Mouse (Mus musculus) adrenal gland, postnatal 10 days (tissue): Measurements from ENCODE around the gene Neurog3. TPM values are rescaled to one million over a fixed set of nuclear protein-coding genes. Genes with fewer than 3 reads are reported as not detected.

Experiments
- DNase-seq: peaks from one replicate; pipeline ENCODE4 v3.0.0; 2021; ENCODE audit warnings: mixed read lengths
- total RNA-seq, 2 experiments: library from RNA; stranded (reverse); gene quantifications; 2 replicates each; pipeline ENCODE4 v1.2.3; 2021

The Neurog3 gene
- total RNA-seq, 2 experiments from 2014 or later: not detected

DNA sequence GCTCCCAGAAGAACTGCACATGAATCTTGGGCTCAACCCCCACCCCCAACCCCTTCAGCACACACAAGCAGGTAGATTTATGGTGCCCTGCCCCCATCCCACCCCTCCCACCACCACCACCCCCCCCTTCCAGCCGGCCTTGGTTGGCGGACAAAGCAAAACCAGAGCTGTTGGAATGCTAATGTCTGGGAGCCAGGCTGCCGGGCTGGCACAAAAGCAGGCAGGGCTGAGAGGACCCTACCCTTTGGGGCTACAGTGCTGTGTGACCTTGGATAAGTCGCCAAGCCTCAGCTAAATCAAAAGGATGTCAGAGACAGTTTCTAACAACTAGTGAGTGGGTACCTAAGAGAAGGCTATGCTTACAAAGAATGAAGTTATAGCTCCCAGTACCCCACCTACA is 4.3 kb downstream of the Neurog3 start:
- DNase-seq: no peak

DNA sequence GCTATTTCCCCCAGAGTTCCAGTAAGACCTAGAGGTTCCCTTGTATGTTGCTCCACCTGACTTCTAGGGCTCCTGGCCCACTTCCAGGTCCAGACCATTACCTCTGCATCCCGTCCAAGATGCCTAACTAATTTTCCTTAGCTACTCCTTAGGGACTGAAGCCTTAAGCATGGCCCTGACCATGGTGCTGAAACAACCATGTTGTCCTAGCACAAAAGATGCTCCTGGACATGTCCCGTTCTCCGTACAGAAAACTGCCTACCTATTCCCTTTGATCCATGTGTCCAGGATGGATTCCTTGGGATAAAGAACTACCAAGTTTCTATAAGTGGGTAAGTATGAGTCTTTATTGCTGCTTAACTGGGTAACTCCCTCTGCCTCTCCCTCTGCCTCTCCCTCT is 5.2 kb downstream of the Neurog3 start:
- peak; percentile 60 for DNase-seq

GRCm38 (mm10) chr10:62143820-62144219 is 10.9 kb downstream of the Neurog3 start, which contains the start of gene Fam241b:
Gene Fam241b, minus strand, starts transcription at chr10:62143920.
- no peak for DNase-seq

- DNase-seq: no peak
Measured at GRCm38 (mm10) chr10:62145957-62146356, 13.1 kb downstream of the Neurog3 start.

DNA sequence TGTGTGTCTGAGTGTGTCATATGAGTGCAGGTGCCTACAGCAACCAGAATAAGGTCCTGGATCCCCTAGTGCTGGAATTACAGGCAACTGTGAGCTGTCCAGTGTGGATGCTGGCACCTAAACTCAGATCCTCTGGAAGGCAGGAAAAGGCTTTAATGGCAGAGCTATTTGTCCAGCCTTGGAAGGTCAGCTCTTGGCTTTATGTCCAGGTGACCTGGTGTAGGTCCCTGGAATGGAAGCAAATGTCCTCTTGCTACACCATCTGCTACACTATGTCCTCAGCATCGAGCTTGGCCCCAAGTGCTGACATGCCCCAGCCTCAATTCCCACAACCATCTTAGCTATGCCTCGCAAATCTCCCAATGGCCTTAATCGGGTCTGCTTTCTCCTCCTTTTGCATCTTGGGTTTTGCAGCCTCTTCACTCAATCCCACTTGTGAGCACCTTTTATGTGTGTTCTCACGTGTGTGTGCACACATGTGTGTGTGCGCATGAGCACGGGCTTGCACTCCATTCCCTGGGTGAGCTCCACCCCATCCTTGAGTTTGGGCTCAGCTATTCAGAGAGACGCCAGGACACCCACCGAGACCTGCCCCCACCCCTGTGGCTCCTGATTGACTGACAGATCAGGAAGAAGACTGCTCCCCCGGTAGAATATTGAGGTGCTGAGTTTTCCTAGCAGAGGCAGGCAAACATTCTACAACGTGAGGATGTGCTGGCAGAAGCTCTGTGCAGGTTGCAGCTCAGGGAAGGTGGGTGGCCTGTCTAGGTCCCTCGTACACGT is 14.8 kb downstream of the Neurog3 start:
- no peak for DNase-seq

DNA sequence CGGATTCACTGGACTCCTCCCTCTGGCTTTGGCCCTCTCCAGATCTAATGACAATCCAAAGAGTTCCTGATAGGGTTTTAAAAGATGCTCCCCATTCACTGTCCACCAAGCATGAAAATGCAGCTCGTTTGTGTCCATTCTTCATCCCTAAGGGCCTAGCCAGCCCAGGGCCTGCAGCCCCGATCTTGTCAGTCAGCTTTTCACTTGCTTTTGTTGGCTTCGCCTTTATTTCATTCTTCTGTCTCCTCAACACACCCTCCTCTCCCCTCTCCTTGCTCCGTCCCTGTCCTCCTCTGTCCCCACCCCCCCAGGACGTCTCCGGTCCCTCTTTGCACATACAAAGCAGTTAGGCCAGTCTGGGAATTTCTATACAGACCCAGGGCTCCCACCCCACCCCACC is 17.0 kb downstream of the Neurog3 start:
- no peak for DNase-seq

- no peak for DNase-seq
Measured at GRCm38 (mm10) chr10:62162410-62162809, 29.5 kb downstream of the Neurog3 start.

DNA sequence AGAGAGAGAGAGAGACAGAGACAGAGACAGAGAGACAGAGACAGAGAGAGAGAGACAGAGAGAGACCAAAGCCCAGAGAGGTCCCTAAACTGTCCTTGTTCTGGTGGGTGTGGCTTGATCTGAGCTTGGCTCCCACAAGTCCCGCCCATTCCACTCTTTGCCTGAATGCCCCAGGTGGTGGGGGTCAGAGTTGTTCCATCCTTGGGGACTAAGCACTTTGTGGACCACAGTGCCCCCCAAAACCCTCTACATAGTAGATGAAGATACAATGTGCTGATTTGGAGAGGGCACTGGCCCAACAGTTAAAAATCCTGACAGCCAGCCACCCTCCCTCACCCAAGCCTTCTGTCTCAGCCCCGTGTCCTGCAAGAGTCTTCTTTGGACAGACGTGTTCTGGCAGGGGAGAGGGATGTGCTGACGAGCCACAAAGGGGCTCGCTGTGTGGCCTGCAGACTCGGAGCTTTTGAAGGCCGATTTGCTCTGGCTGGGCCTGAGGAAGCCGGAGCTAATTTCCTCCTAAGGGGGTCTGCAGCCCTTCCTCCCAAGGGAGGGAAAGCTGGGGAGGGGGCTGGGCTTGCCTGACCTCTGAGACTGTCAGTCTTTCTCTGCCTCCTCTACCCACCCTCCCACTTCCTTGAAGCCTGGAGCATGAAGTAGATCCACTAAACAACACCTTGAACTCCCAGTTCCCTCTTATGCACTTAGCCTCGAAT is 40.1 kb downstream of the Neurog3 start:
- no peak for DNase-seq

GRCm38 (mm10) chr10:62173941-62174448 is 41.1 kb downstream of the Neurog3 start:
- DNase-seq: no peak

DNA sequence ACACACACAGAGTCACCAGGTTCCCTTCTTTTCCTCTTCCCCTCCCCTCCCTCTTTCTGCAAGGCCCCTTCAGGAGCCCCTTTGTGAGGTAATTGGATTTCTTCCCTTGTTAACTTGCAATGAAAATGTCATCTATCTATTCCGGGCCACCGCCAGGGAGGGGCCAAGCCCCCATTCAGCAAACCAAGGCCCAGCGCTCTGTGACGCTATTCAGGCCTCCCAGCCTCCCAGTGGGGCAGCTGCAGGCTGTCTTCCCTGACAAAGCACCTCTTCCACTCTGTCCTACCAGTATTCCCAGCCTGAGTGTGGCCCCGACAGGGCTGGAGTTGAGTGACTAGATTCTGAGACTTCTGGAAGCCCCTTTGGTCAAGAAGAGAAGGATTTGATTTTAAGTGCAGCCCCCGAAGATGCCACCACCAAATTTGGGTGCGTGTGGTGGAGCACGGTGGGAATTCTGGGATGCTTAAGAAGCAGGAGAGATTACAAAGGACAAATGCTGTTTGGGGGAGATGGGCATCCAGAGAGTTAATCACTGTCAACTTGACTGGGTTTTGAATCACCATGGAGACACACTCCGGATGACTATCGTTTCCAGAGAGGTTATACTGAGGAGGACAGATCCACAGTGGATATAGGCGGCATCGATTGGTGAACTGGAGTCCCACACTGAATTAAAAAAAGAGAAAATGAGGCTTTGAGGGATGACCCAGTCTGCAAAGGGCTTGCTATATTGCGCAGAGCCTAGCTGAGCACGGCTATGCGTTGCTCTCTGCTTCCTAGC is 41.8 kb downstream of the Neurog3 start:
- no peak for DNase-seq

- DNase-seq: no peak
Measured at GRCm38 (mm10) chr10:62179944-62180343, 47.1 kb downstream of the Neurog3 start.

GRCm38 (mm10) chr10:62181701-62182100 is 48.8 kb downstream of the Neurog3 start:
- DNase-seq: no peak

- DNase-seq: no peak
Measured at GRCm38 (mm10) chr10:62182471-62183014, 49.7 kb downstream of the Neurog3 start.

- peak; percentile 95 for DNase-seq
Measured at GRCm38 (mm10) chr10:62183053-62183452, 50.2 kb downstream of the Neurog3 start.

Other genes starting within 250 kb of the Neurog3 start
- gene Col13a1, start 154.0 kb upstream of the Neurog3 start, total RNA-seq: 10 to 100 TPM in 1 of 2 experiments, 1 to 10 TPM in 1; 8.4 to 11.1 TPM
- 1 to 10 TPM; 1.2 to 4.2 TPM for gene Fam241b, start 10.8 kb downstream of the Neurog3 start, total RNA-seq
- gene Tspan15, start 98.2 kb downstream of the Neurog3 start, total RNA-seq: 10 to 100 TPM; 16.4 to 23.6 TPM
- gene Tacr2, start 119.3 kb downstream of the Neurog3 start, total RNA-seq: 1 to 10 TPM; 9.0 to 9.5 TPM
- 10 to 100 TPM; 27.3 to 38.4 TPM for gene Hk1, start 246.8 kb downstream of the Neurog3 start, total RNA-seq